Mouse (Mus musculus) limb, embryonic 11.5 days (tissue): ENCODE measurements around the gene Snupn. TPM values are rescaled to one million over a fixed set of nuclear protein-coding genes. Genes with fewer than 3 reads are reported as not detected.

Source experiments
- polyA plus RNA-seq: library from polyadenylated mRNA; unstranded; fragments of >200 nt; fragmentation: Nextera tagmentation; extraction: Ambion mirVana; gene quantifications from 2 replicates; pipeline ENCODE4 v1.2.1, GENCODE M21; 2014

Gene Snupn
- polyA plus RNA-seq, 1 experiment from 2014 or later: 30.2 TPM

Other genes starting within 250 kb of the Snupn start
- gene Lingo1, start 154.4 kb upstream of the Snupn start, polyA plus RNA-seq: 0.93 and 1.1 TPM in 2 replicates
- 0.41 and 0.77 TPM in 2 replicates for gene Odf3l1, start 86.2 kb upstream of the Snupn start, polyA plus RNA-seq
- 5.4 and 5.5 TPM in 2 replicates for gene Cspg4, start 85.8 kb upstream of the Snupn start, polyA plus RNA-seq
- 7.8 and 10.1 TPM in 2 replicates for gene Snx33, start 22.5 kb upstream of the Snupn start, polyA plus RNA-seq
- gene Imp3, start 13.4 kb upstream of the Snupn start, polyA plus RNA-seq: 70.9 and 73.6 TPM in 2 replicates
- 40.5 and 44.0 TPM in 2 replicates for gene Ptpn9, start 44.0 kb downstream of the Snupn start, polyA plus RNA-seq
- 65.8 and 72.7 TPM in 2 replicates for gene Sin3a, start 121.2 kb downstream of the Snupn start, polyA plus RNA-seq
- gene Man2c1, start 179.8 kb downstream of the Snupn start, polyA plus RNA-seq: 20.1 and 24.8 TPM in 2 replicates
- gene Neil1, start 197.4 kb downstream of the Snupn start, polyA plus RNA-seq: 6.1 and 6.2 TPM in 2 replicates
- 79.8 and 82.8 TPM in 2 replicates for gene Commd4, start 207.5 kb downstream of the Snupn start, polyA plus RNA-seq